Mouse (Mus musculus) liver, postnatal 0 days (tissue): ENCODE data around the gene Cep295nl.

Experiments used
- CTCF ChIP-seq: sonication (generic); IDR thresholded peaks from 2 replicates; pipeline ENCODE4 v1.5.1; 2016; ENCODE audit warnings: antibody characterized with exemption, low read depth
- EP300 ChIP-seq: IDR thresholded peaks from 2 replicates; pipeline ENCODE4 v1.6.1; 2016; ENCODE audit warnings: antibody characterized with exemption, low read depth, mild to moderate bottlenecking

- no peak for TF ChIP-seq CTCF
- no peak for TF ChIP-seq EP300
Observed at GRCm38 (mm10) chr11:118343629-118344028, 1.3 kb upstream of the Cep295nl start.
